Mouse (Mus musculus) heart, embryonic 16.5 days (tissue): Measurements from ENCODE around the gene Ajm1. TPM values are rescaled to one million over a fixed set of nuclear protein-coding genes. Genes with fewer than 3 reads are reported as not detected.
"Not testable (repeated sequence)": the region's sequence is repeated elsewhere in the genome, so short reads cannot be mapped to it uniquely, and the experiment has no call there.

Source experiments
- ATAC-seq: fragments of 200-750 bp; cut with Nextera tagmentation; replicated peaks from 2 replicates; pipeline ENCODE4 v1.8.0; 2017; ENCODE audit warnings: moderate number of reproducible peaks; ENCODE audit not compliant: insufficient read depth, low FRiP score; ENCODE audit errors: extremely low read depth
- H3K27ac ChIP-seq: fragments of 300-500 bp; sonication (generic); 2 replicates; pipeline ENCODE4 v1.5.1; 2014; ENCODE audit warnings: mild to moderate bottlenecking, low read length, control low read depth, moderate library complexity
- H3K27me3 ChIP-seq: fragments of 300-500 bp; sonication (generic); 2 replicates; pipeline ENCODE4 v1.6.1; 2014; ENCODE audit warnings: low read length, mixed read lengths; ENCODE audit not compliant: control insufficient read depth, insufficient read depth
- H3K36me3 ChIP-seq: fragments of 300-500 bp; sonication (generic); 2 replicates; pipeline ENCODE4 v1.6.1; 2014; ENCODE audit not compliant: control insufficient read depth, insufficient read depth
- H3K4me1 ChIP-seq: fragments of 300-500 bp; sonication (generic); 2 replicates; pipeline ENCODE4 v1.6.1; 2014; ENCODE audit warnings: low read length, mixed read lengths; ENCODE audit not compliant: control insufficient read depth, insufficient read depth
- H3K4me2 ChIP-seq: fragments of 300-500 bp; sonication (generic); 2 replicates; pipeline ENCODE4 v1.6.1; 2014; ENCODE audit warnings: low read depth, mild to moderate bottlenecking, control low read depth, low read length
- H3K4me3 ChIP-seq: fragments of 300-500 bp; sonication (generic); 2 replicates; pipeline ENCODE4 v1.5.1; 2014; ENCODE audit warnings: mild to moderate bottlenecking, control low read depth, low read length
- H3K9ac ChIP-seq: fragments of 300-500 bp; sonication (generic); 2 replicates; pipeline ENCODE4 v1.6.1; 2014; ENCODE audit warnings: low read length, control low read depth
- H3K9me3 ChIP-seq: fragments of 300-500 bp; sonication (generic); replicated peaks from 2 replicates; pipeline ENCODE4 v1.6.1; 2016; ENCODE audit warnings: low read length; ENCODE audit not compliant: control insufficient read depth
- WGBS: fragments of 180-500 bp; shearing (Covaris S2); extraction: QIAGEN DNeasy Blood & Tissue Kit; methylation state at CpG from one replicate; pipeline ENCODE4 v1.1.7; 2014; 5-methylcytosine and 5-hydroxymethylcytosine counted together
- polyA plus RNA-seq: library from polyadenylated mRNA; unstranded; fragments of >200 nt; fragmentation: Nextera tagmentation; extraction: Ambion mirVana; gene quantifications from 2 replicates; pipeline ENCODE4 v1.2.1, GENCODE M21; 2015

Ajm1 gene
- polyA plus RNA-seq, 1 experiment from 2014 or later: 0.05 TPM

- H3K4me2 ChIP-seq: peak overlapping the region; percentile 76
- H3K27me3 ChIP-seq: no peaks in the 10 kb centered on the region
- peak overlapping the region; percentile 98 for H3K4me3 ChIP-seq
- no peak for ATAC-seq
- H3K9ac ChIP-seq: peak overlapping the region; percentile 99
- no peaks in the 10 kb centered on the region for H3K9me3 ChIP-seq
- WGBS: 67% methylated on average over 6 of the region's 6 CpGs
- H3K27ac ChIP-seq: no peak overlapping the region
- H3K4me1 ChIP-seq: peaks cover 18% of the 10 kb centered on the region
- H3K36me3 ChIP-seq: peaks cover 27% of the 10 kb centered on the region
Measured at GRCm38 (mm10) chr2:25558774-25559173, 22.8 kb downstream of the Ajm1 start.

DNA sequence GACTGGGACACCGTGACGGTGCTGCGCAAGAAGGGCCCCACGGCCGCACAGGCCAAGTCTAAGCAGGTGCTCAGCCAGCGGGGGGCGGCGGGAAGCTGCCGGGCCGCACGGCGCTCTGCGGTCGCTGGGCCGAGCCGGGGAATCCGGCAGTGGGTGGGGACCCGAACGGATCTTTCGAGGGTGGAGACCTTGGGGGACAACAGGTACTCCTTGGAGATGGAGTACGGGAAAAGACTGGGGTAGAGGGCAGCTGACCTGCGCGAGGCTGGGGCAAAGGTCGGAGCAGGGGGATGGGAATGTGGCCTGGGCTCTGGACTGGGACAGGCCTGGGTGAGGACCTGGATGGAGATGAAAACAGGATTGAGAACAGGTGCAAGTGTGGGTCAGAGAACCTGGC is 23.6 kb downstream of the Ajm1 start:
- Histone ChIP-seq H3K27me3 (no peaks in the 10 kb centered on the region), H3K9me3 (no peaks in the 10 kb centered on the region), H3K27ac (peak overlapping the region; percentile 80), H3K4me3 (peak overlapping the region; percentile 98), H3K4me1 (peaks cover 18% of the 10 kb centered on the region), H3K9ac (peak overlapping the region; percentile 99), H3K4me2 (peak overlapping the region; percentile 76), H3K36me3 (peaks cover 22% of the 10 kb centered on the region)
- peak; percentile 45 for ATAC-seq
- under 1% methylated on average over 24 of the region's 24 CpGs for WGBS

DNA sequence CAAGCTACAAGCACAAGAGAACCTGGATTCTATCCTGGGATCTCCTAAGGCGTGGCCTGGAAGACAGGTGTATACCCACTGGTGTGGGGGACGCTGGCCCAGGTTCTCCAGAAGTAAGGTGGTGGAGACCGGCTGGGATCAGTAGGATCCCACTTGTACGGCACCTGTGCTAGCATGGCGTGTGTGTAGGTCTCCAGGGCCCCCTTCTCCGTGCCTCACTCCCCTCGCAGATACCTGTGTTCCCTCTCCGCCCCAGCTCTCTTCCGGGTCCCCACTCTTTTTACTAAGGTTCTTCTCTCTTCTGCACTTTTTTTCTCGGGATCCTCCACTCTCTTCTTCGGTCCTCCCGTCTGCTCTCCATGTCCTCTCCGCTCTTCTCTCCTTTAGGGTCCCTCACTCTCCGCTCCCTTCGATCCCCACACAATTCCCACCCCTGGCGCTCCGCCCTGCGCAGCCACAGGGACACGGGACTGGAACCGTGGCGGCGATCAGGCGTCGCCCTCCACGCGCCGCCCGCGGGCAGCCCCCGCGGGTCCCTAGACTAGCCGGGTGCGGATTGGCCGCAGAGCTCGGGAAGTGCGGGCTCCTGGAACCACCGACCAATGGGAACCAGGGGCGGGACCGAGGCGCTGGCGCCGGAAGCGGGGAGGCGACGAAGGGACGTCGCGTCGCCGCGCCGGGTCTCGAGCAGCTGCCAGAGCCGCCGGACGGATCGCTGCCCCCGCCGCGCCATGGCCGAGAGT is 24.2 kb downstream of the Ajm1 start, which contains the start of gene Edf1:
TSS of gene Edf1 (plus strand) at position 627 of the 743 bp plus-strand sequence.
- peak within 1 kb of the TSS; percentile 83 for H3K27ac ChIP-seq

GRCm38 (mm10) chr2:25556296-25556695 is 25.3 kb downstream of the Ajm1 start:
- Histone ChIP-seq H3K27ac (no peak overlapping the region), H3K9ac (no peak overlapping the region), H3K4me2 (no peak overlapping the region), H3K27me3 (no peaks in the 10 kb centered on the region), H3K4me1 (peaks cover 18% of the 10 kb centered on the region), H3K9me3 (no peaks in the 10 kb centered on the region), H3K4me3 (no peak overlapping the region), H3K36me3 (peaks cover 10% of the 10 kb centered on the region)
- no peak for ATAC-seq
- 54% methylated on average over 1 of the region's 1 CpGs for WGBS

More for the DNA sequence above, 24.2 kb downstream of the Ajm1 start, which contains the start of gene Edf1:
- no peaks in the 10 kb centered on the region for H3K27me3 ChIP-seq
- H3K9me3 ChIP-seq: no peaks in the 10 kb centered on the region
- peak within 1 kb of the TSS; percentile 98 for H3K4me3 ChIP-seq
- peak within 1 kb of the TSS; percentile 99 for H3K9ac ChIP-seq
- ATAC-seq: peak; percentile 99
- under 1% methylated on average over 61 of the region's 61 CpGs for WGBS
- peak within 1 kb of the TSS; percentile 85 for H3K4me2 ChIP-seq
- peaks cover 18% of the 10 kb centered on the region for H3K36me3 ChIP-seq
- H3K4me1 ChIP-seq: peaks cover 18% of the 10 kb centered on the region

DNA sequence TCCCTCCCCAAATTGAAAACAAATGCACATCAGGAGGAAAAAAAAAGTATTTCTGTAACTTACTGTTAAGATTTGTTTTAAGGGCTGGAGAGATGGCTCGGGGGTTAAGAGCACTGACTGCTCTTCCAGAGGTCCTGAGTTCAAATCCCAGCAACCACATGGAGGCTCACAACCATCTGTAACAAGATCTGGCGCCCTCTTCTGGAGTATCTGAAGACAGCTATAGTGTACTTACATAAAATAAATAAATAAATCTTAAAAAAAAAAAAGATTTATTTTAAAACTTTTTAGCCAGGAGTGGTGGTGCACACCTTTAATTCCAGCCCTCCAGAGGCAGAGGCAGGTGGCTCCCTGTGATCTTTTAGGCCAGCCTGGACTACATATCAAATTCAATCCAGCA is 26.1 kb downstream of the Ajm1 start:
- not testable (repeated sequence) for H3K9ac ChIP-seq, ATAC-seq

DNA sequence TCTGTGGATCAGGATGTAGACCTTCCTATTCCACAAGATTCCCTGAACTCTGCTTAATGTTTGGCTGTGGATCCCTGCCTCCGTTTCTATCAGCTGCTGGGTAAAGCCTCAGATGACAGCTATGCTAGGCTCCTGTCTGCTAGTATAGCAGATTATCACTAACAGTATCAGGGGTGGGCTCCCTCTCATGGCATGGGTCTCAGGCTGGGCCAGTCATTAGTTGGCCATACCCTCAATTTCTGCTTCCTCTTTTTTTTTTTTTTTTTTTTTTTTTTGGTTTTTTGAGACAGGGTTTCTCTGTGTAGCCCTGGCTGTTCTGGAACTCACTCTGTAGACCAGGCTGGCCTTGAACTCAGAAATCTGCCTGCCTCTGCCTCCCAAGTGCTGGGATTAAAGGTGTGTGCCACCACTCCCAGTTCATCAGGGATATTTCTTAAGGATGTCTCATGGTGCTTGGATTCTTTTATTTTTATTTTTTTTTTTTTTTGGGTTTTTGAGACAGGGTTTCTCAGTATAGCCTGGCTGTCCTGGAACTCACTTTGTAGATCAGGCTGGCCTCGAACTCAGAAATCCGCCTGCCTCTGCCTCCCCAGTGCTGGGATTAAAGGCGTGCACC is 28.3 kb downstream of the Ajm1 start:
- H3K4me2 ChIP-seq, H3K4me3 ChIP-seq, H3K36me3 ChIP-seq, H3K9ac ChIP-seq, H3K4me1 ChIP-seq, H3K27ac ChIP-seq, ATAC-seq, H3K27me3 ChIP-seq, H3K9me3 ChIP-seq: not testable (repeated sequence)
- 80% methylated on average over 4 of the region's 4 CpGs for WGBS

More for the DNA sequence above, 26.1 kb downstream of the Ajm1 start:
- 57% methylated on average over 2 of the region's 2 CpGs for WGBS
- not testable (repeated sequence) for H3K4me2 ChIP-seq, H3K27ac ChIP-seq, H3K4me3 ChIP-seq, H3K27me3 ChIP-seq, H3K9me3 ChIP-seq, H3K36me3 ChIP-seq
- H3K4me1 ChIP-seq: peaks cover 18% of the 10 kb centered on the region

DNA sequence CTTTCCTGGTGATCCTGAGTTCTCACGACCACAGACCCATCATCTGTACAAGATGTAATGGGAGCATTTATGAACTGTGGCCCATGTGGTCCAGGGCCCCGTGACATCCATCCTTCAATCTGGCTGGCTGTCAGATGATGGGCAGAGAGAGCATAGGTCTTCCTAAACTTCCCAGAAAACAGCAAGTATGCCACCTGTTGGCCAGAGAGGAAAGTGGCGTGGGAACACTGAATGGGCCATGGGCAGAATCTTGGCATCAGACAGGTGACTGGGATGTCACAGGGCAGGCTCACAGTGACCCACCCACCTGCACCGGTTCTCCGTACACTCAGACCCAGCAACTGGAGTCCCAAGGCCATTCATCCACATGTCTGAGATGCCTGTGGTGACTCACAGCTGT is 30.4 kb downstream of the Ajm1 start:
- Histone ChIP-seq H3K27ac (no peak overlapping the region), H3K27me3 (no peaks in the 10 kb centered on the region), H3K36me3 (no peaks in the 10 kb centered on the region), H3K4me3 (no peak overlapping the region), H3K9ac (no peak overlapping the region), H3K9me3 (no peaks in the 10 kb centered on the region), H3K4me2 (no peak overlapping the region), H3K4me1 (no peaks in the 10 kb centered on the region)
- no peak for ATAC-seq
- 24% methylated on average over 5 of the region's 5 CpGs for WGBS

GRCm38 (mm10) chr2:25549021-25549991 is 32.3 kb downstream of the Ajm1 start:
- H3K4me2 ChIP-seq: no peak overlapping the region
- no peaks in the 10 kb centered on the region for H3K27me3 ChIP-seq
- H3K27ac ChIP-seq: no peak overlapping the region; the same call in 1 of the 2 replicates
- no peak overlapping the region for H3K9ac ChIP-seq
- no peak overlapping the region for H3K4me3 ChIP-seq
- no peaks in the 10 kb centered on the region for H3K36me3 ChIP-seq
- no peaks in the 10 kb centered on the region for H3K9me3 ChIP-seq
- peaks cover 4% of the 10 kb centered on the region for H3K4me1 ChIP-seq
- 48% methylated on average over 9 of the region's 9 CpGs for WGBS
- 0 out of 2 replicates have a peak, but pooled peaks have one; percentile 1 for ATAC-seq
